In the genomic region with DNA sequence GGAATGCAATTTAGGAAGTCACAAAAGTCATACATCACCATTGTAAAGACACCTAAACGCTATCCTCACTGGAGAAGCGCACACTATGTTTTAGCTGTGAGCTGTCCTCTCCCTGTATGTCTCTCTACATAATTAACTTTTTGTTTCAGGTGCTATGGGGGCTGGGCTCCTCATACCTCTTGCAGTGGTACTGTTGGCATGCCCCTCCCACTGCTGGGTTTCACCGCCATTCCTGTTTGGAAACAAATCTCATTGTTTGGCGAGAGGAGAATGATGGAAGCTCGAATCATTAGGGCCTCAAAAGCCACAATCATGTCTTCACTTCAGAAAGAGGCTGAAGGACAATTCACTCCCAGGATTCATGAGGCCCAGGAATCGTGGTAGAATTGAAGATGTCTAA, we compare ENCODE assay signal across 35 mouse cellular contexts. TPM values are rescaled to one million over a fixed set of nuclear protein-coding genes. Genes with fewer than 3 reads are reported as not detected.
"Had no signal": no experiment of that assay in that cellular context is flagged by ENCODE, and none has a peak within 500 bp of the region (broad histone marks: within the 10 kb centered on the region; RNA-seq: fewer than 3 reads in every experiment).

No protein-coding gene starts in this region.

- H3K4me1 ChIP-seq: limb, embryonic 15.5 days; liver, embryonic 12.5 days; liver, embryonic 13.5 days; liver, embryonic 15.5 days; lung, embryonic 15.5 days; megakaryocyte, embryonic 14.5 days; midbrain, embryonic 10.5 days; midbrain, embryonic 12.5 days; midbrain, embryonic 15.5 days; neural tube, embryonic 12.5 days had no signal

- H3K9me3 ChIP-seq: limb, embryonic 10.5 days; limb, embryonic 12.5 days; limb, embryonic 13.5 days; limb, embryonic 15.5 days; liver, embryonic 12.5 days; liver, embryonic 13.5 days; liver, embryonic 15.5 days; lung, embryonic 15.5 days; megakaryocyte, embryonic 14.5 days; midbrain, embryonic 10.5 days; midbrain, embryonic 12.5 days; midbrain, embryonic 13.5 days; midbrain, embryonic 15.5 days; neural tube, embryonic 12.5 days had no signal

- DNase-seq: left cerebral cortex, postnatal 4 days; liver; liver, embryonic 13.5 days; liver, postnatal 0 days; lung, adult 18-20 months; lung, adult 2 months; lung, embryonic 14.5 days; lung, postnatal 10 days; lung, postnatal 14 days; lung, postnatal 36 days; midbrain, embryonic 14.5 days had no signal

- H3K27me3 ChIP-seq: liver, embryonic 13.5 days; liver, embryonic 15.5 days; lung, embryonic 15.5 days; midbrain, embryonic 12.5 days; midbrain, embryonic 13.5 days; midbrain, embryonic 15.5 days; neural tube, embryonic 12.5 days had no signal

- H3K36me3 ChIP-seq: limb, embryonic 10.5 days; limb, embryonic 12.5 days; limb, embryonic 13.5 days; limb, embryonic 15.5 days; liver, embryonic 12.5 days; liver, embryonic 13.5 days; liver, embryonic 15.5 days; lung, embryonic 15.5 days; midbrain, embryonic 10.5 days; midbrain, embryonic 12.5 days; midbrain, embryonic 13.5 days; midbrain, embryonic 15.5 days; neural tube, embryonic 12.5 days had no signal

- H3K4me3 ChIP-seq: limb, embryonic 10.5 days; limb, embryonic 12.5 days; limb, embryonic 13.5 days; limb, embryonic 15.5 days; liver, embryonic 12.5 days; liver, embryonic 13.5 days; liver, embryonic 15.5 days; lung, embryonic 15.5 days; megakaryocyte, embryonic 14.5 days; midbrain, embryonic 10.5 days; midbrain, embryonic 12.5 days; midbrain, embryonic 13.5 days; midbrain, embryonic 15.5 days; myocyte; neural tube, embryonic 12.5 days had no signal

- H3K4me2 ChIP-seq: limb, embryonic 12.5 days; limb, embryonic 13.5 days; limb, embryonic 15.5 days; liver, embryonic 11.5 days; liver, embryonic 12.5 days; liver, embryonic 13.5 days; liver, embryonic 15.5 days; lung, embryonic 14.5 days; lung, embryonic 15.5 days; midbrain, embryonic 11.5 days; midbrain, embryonic 12.5 days; midbrain, embryonic 13.5 days; midbrain, embryonic 15.5 days; neural tube, embryonic 12.5 days had no signal

- H3K27ac ChIP-seq: limb, embryonic 10.5 days; limb, embryonic 12.5 days; limb, embryonic 13.5 days; limb, embryonic 15.5 days; liver, embryonic 12.5 days; liver, embryonic 13.5 days; liver, embryonic 14.5 days; liver, embryonic 15.5 days; lung, embryonic 15.5 days; macrophage; midbrain, embryonic 10.5 days; midbrain, embryonic 12.5 days; midbrain, embryonic 13.5 days; midbrain, embryonic 15.5 days; neural tube, embryonic 12.5 days had no signal

- ATAC-seq: liver, embryonic 12.5 days; liver, postnatal 0 days; lung, postnatal 0 days; midbrain, embryonic 13.5 days; midbrain, embryonic 15.5 days; midbrain, embryonic 16.5 days had no signal

- H3K9ac ChIP-seq: limb, embryonic 12.5 days; limb, embryonic 13.5 days; limb, embryonic 15.5 days; liver, embryonic 12.5 days; liver, embryonic 13.5 days; liver, embryonic 14.5 days; liver, embryonic 15.5 days; liver, postnatal 0 days; lung, embryonic 14.5 days; lung, embryonic 15.5 days; midbrain, embryonic 12.5 days; midbrain, embryonic 13.5 days; midbrain, embryonic 15.5 days; neural tube, embryonic 12.5 days had no signal

RNA-seq across cellular contexts. Expression of a gene that starts 59.0 kb away (rescaled TPM):
- total RNA-seq: left cerebral cortex, postnatal 10 days; megakaryocyte, adult 5-6 weeks; midbrain, postnatal 0 days; monocyte, adult 5-6 weeks had no signal
